In the genomic region with DNA sequence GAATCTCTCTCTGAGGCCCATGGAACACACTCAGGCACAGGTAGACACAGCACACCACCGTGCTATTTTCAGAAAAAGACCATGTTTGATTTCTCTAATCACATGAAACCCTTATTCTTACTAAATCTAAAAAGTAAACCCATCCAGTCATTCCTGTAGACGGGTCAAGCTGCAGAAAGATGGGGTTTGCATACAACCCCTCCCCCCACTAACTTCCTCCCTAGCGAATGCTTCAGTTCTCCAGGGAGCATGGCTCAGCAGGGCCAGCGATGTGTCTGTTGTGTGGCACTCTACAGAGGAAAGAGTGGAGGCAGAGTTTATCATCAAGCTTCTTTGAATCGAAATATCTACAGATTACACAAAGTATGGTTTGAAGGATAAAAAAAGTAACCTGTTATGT, we compare ENCODE assay signal across 16 mouse cellular contexts.
"Had no signal": no experiment of that assay in that cellular context is flagged by ENCODE, and none has a peak within 500 bp of the region (broad histone marks: within the 10 kb centered on the region; RNA-seq: fewer than 3 reads in every experiment).

No protein-coding gene starts in this region.

- H3K4me2 ChIP-seq: neural tube, embryonic 13.5 days; neural tube, embryonic 15.5 days; stomach, embryonic 15.5 days had no signal

- H3K27ac ChIP-seq: neural tube, embryonic 13.5 days; neural tube, embryonic 15.5 days; stomach, embryonic 15.5 days; stomach, postnatal 0 days had no signal

- DNase-seq: retina, postnatal 1 day; right cerebral cortex, adult 18-20 months; right cerebral cortex, postnatal 14 days; right cerebral cortex, postnatal 25 days; right cerebral cortex, postnatal 4 days; spleen, adult 18-20 months; thymus, adult 18-20 months; thymus, adult 2 months; thymus, postnatal 14 days; thymus, postnatal 25 days; thymus, postnatal 36 days; thymus, postnatal 4 days had no signal

- H3K9me3 ChIP-seq: neural tube, embryonic 13.5 days; neural tube, embryonic 15.5 days; stomach, embryonic 15.5 days had no signal

- H3K4me1 ChIP-seq: stomach, embryonic 15.5 days had no signal

- H3K27me3 ChIP-seq: neural tube, embryonic 13.5 days; neural tube, embryonic 15.5 days; stomach, embryonic 15.5 days had no signal

- H3K4me3 ChIP-seq: neural tube, embryonic 13.5 days; neural tube, embryonic 15.5 days; stomach, embryonic 15.5 days had no signal

- H3K9ac ChIP-seq: neural tube, embryonic 13.5 days; neural tube, embryonic 15.5 days; stomach, embryonic 15.5 days had no signal

- H3K36me3 ChIP-seq: neural tube, embryonic 15.5 days had no signal
